Mouse (Mus musculus) central nervous system, embryonic 11.5 days (tissue): ENCODE measurements around the gene Rhox4a2. TPM values are rescaled to one million over a fixed set of nuclear protein-coding genes. Genes with fewer than 3 reads are reported as not detected.

Experiments used
- polyA plus RNA-seq: library from polyadenylated mRNA; depleted of rRNA; stranded (reverse); fragments of >200 nt; gene quantifications from 2 replicates; pipeline ENCODE4 v1.2.3, GENCODE M21; 2012; rRNA removed

Gene Rhox4a2
- 0.35 and 1.6 TPM in 2 replicates for polyA plus RNA-seq

GRCm38 (mm10) chrX:37390548-37390947, at the start of gene Rhox4a2:
Rhox4a2 (plus strand) TSS chrX:37390848.

GRCm38 (mm10) chrX:37379728-37380127, 10.9 kb upstream of the Rhox4a2 start, which contains the start of gene Rhox3a2:
Rhox3a2 (plus strand) TSS chrX:37380028.

GRCm38 (mm10) chrX:37411767-37412166, 21.1 kb downstream of the Rhox4a2 start, which contains the start of gene Rhox2b:
Rhox2b (plus strand) TSS chrX:37412067.

GRCm38 (mm10) chrX:37432194-37432593, 41.5 kb downstream of the Rhox4a2 start, which contains the start of gene Rhox4b:
Rhox4b (plus strand) TSS chrX:37432494.

Other genes starting within 250 kb of the Rhox4a2 start
- 0.09 and 0.16 TPM in 2 replicates for gene Akap14, start 222.0 kb upstream of the Rhox4a2 start, polyA plus RNA-seq
- 149 and 294 TPM in 2 replicates for gene Ndufa1, start 199.7 kb upstream of the Rhox4a2 start, polyA plus RNA-seq
- gene Rnf113a1, start 199.6 kb upstream of the Rhox4a2 start, polyA plus RNA-seq: 8.6 and 11.1 TPM in 2 replicates
- not detected in 2 replicates for gene Gm9, start 179.8 kb upstream of the Rhox4a2 start, polyA plus RNA-seq
- gene Rhox1, start 168.6 kb upstream of the Rhox4a2 start, polyA plus RNA-seq: not detected in 2 replicates
- gene Rhox2a, start 145.9 kb upstream of the Rhox4a2 start, polyA plus RNA-seq: 0.20 and 0.58 TPM in 2 replicates
- gene Rhox3a, start 140.9 kb upstream of the Rhox4a2 start, polyA plus RNA-seq: not detected in 2 replicates
- not detected in 2 replicates for gene Rhox4a, start 125.5 kb upstream of the Rhox4a2 start, polyA plus RNA-seq
- not detected in 2 replicates for gene Rhox3a2, start 10.8 kb upstream of the Rhox4a2 start, polyA plus RNA-seq
- gene Rhox2b, start 21.2 kb downstream of the Rhox4a2 start, polyA plus RNA-seq: 0.21 and 0.82 TPM in 2 replicates
- 0.19 and 0.49 TPM in 2 replicates for gene Rhox4b, start 41.6 kb downstream of the Rhox4a2 start, polyA plus RNA-seq
- gene Rhox2c, start 62.8 kb downstream of the Rhox4a2 start, polyA plus RNA-seq: 0.66 and 1.4 TPM in 2 replicates
- 0.48 TPM in 1 of 2 replicates, not detected in the other for gene Rhox3c, start 67.7 kb downstream of the Rhox4a2 start, polyA plus RNA-seq
- not detected in 2 replicates for gene Rhox4c, start 89.5 kb downstream of the Rhox4a2 start, polyA plus RNA-seq
- gene Rhox2d, start 102.6 kb downstream of the Rhox4a2 start, polyA plus RNA-seq: 0.20 TPM in 1 of 2 replicates, not detected in the other
- gene Rhox4d, start 123.5 kb downstream of the Rhox4a2 start, polyA plus RNA-seq: 0.12 and 0.13 TPM in 2 replicates
- gene Rhox2e, start 139.6 kb downstream of the Rhox4a2 start, polyA plus RNA-seq: 0.16 TPM in 1 of 2 replicates, not detected in the other
- not detected in 2 replicates for gene Rhox3e, start 151.2 kb downstream of the Rhox4a2 start, polyA plus RNA-seq
- gene Rhox4e, start 166.6 kb downstream of the Rhox4a2 start, polyA plus RNA-seq: not detected in 2 replicates
- gene Rhox2f, start 180.6 kb downstream of the Rhox4a2 start, polyA plus RNA-seq: 0.15 and 0.30 TPM in 2 replicates
- gene Rhox3f, start 190.1 kb downstream of the Rhox4a2 start, polyA plus RNA-seq: not detected in 2 replicates
- not detected in 2 replicates for gene Rhox4f, start 216.9 kb downstream of the Rhox4a2 start, polyA plus RNA-seq
- not detected in 2 replicates for gene Rhox3g, start 237.8 kb downstream of the Rhox4a2 start, polyA plus RNA-seq